In the genomic region with DNA sequence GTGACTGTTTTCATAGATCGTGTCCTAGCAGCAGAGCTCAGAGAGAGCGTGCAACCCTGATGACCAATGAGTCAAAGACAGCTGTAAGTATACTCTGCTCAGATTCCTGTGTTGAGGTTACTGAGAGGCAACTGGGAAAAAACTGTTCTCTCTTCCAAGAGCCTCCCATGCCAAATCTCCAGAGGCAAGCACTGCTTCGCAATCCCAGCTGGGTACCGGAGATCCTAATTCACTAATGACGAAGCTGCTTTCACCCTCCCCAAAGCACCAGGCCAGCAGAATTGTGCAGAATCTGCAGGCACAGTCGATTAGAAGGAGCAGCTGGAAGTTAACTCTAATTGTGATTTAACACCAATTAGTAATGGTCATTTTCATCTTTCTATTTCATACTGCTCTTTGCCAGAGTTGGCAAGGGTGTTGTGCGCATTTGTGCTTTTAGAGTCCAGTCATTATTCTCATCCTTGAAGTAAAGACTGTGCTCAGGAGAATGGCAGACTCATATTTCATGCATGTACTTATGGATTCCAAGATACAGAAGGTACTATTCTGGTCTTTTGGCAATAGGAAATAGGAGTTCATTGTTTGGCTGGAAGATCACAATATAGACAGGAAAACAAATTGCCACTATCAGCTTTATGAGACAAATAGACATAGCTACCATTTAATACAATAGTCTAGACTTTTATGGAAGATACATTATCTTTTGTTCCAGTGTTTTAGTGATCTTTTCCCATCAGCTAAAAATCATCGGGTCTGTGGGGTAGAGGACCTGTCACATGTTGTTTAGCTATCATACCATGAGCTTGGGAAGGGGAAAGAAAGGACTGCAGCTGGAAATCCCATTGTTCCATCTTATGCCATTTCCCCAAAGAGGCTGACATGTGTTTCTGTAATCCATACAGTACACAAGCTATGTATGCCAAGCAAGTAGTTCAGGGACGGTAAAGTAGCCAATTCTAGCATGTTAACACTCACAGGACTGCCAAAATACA, we compare ENCODE assay signal across 14 mouse cellular contexts.
DNase-seq lines count a peak whose midpoint lies in the region; ATAC-seq lines count a peak whose summit lies in the region.
"Had no signal": no experiment of that assay in that cellular context is flagged by ENCODE, and none has a peak within 500 bp of the region (broad histone marks: within the 10 kb centered on the region; RNA-seq: fewer than 3 reads in every experiment).

No protein-coding gene starts in this region.

- no peak overlapping the region for H3K9ac ChIP-seq in neural tube, embryonic 11.5 days (ENCODE audit: low read length)
- no peak overlapping the region for H3K9ac ChIP-seq in midbrain, embryonic 13.5 days (replicated peaks)
- no peak overlapping the region for H3K9ac ChIP-seq in liver, embryonic 11.5 days (ENCODE audit: low read depth, low read length)
- H3K9ac ChIP-seq: liver, embryonic 14.5 days had no signal

- no peak overlapping the region for H3K4me2 ChIP-seq in neural tube, embryonic 11.5 days (ENCODE audit: low read depth)
- no peak overlapping the region for H3K4me2 ChIP-seq in midbrain, embryonic 13.5 days (replicated peaks)
- H3K4me2 ChIP-seq in liver, embryonic 11.5 days, result no peak overlapping the region
- H3K4me2 ChIP-seq: heart, embryonic 11.5 days had no signal

- no peak overlapping the region for H3K4me3 ChIP-seq in neural tube, embryonic 11.5 days (ENCODE audit: low read depth, low read length)
- no peak overlapping the region for H3K4me3 ChIP-seq in midbrain, embryonic 13.5 days (replicated peaks)
- no peak overlapping the region for H3K4me3 ChIP-seq in liver, embryonic 11.5 days (ENCODE audit: low read depth, low read length)

- H3K36me3 ChIP-seq in neural tube, embryonic 11.5 days (ENCODE audit: control insufficient read depth, insufficient read depth, low read length), result no peaks in the 10 kb centered on the region
- no peaks in the 10 kb centered on the region for H3K36me3 ChIP-seq in midbrain, embryonic 13.5 days
- no peaks in the 10 kb centered on the region for H3K36me3 ChIP-seq in liver, embryonic 11.5 days (ENCODE audit: control insufficient read depth, insufficient read depth, low read length)

- no peak overlapping the region for H3K27ac ChIP-seq in neural tube, embryonic 11.5 days (ENCODE audit: low read depth, low read length)
- no peak overlapping the region for H3K27ac ChIP-seq in midbrain, embryonic 13.5 days
- no peak overlapping the region for H3K27ac ChIP-seq in liver, embryonic 11.5 days (ENCODE audit: low read depth, low read length)
- H3K27ac ChIP-seq: liver, embryonic 14.5 days; macrophage had no signal

- no peaks in the 10 kb centered on the region for H3K27me3 ChIP-seq in neural tube, embryonic 11.5 days (ENCODE audit: control insufficient read depth, insufficient read depth, low read length)
- no peaks in the 10 kb centered on the region for H3K27me3 ChIP-seq in midbrain, embryonic 13.5 days
- H3K27me3 ChIP-seq in liver, embryonic 11.5 days (replicated peaks; ENCODE audit: control insufficient read depth, insufficient read depth, low read length), result no peaks in the 10 kb centered on the region
- H3K27me3 ChIP-seq: Patski had no signal

- peak; percentile 84 for ATAC-seq in neural tube, embryonic 11.5 days (ENCODE audit: insufficient read depth, low FRiP score, low TSS enrichment)
- ATAC-seq in midbrain, embryonic 13.5 days, result peak; percentile 67
- no peak for ATAC-seq in activated CD4-positive, CD25-positive, alpha-beta regulatory T cell, adult 4 months
- ATAC-seq in liver, embryonic 11.5 days (replicated peaks; ENCODE audit: low FRiP score), result no peak
- ATAC-seq: Patski had no signal

- peak; percentile 2 for DNase-seq in cerebellum, postnatal 14 days
- DNase-seq in cerebellum, postnatal 25 days, result no peak
- DNase-seq in neural tube, embryonic 11.5 days (ENCODE audit: low spot score), result peak; percentile 31
- DNase-seq in neural tube, embryonic 10.5 days (ENCODE audit: extremely low spot score, low spot score), result no peak
- no peak for DNase-seq in kidney, postnatal 36 days
- DNase-seq in liver, embryonic 11.5 days (ENCODE audit: low spot score), result no peak
- DNase-seq: layer of hippocampus, adult 9-11 months; right cerebral cortex, adult 18-20 months had no signal

- 56% methylated on average over 9 of the region's 9 CpGs for WGBS in neural tube, embryonic 11.5 days
- WGBS in midbrain, embryonic 13.5 days, result 49% methylated on average over 9 of the region's 9 CpGs
- 72% methylated on average over 9 of the region's 9 CpGs for WGBS in liver, embryonic 11.5 days

- H3K4me1 ChIP-seq in neural tube, embryonic 11.5 days (ENCODE audit: control insufficient read depth, insufficient read depth, low read length), result 0 out of 2 replicates have a peak, but pooled peaks cover 2% of the 10 kb centered on the region
- peaks cover 15% of the 10 kb centered on the region; the same call in 1 of the 2 replicates for H3K4me1 ChIP-seq in midbrain, embryonic 13.5 days (replicated peaks)
- H3K4me1 ChIP-seq in liver, embryonic 11.5 days (replicated peaks; ENCODE audit: control insufficient read depth, insufficient read depth, low read length), result no peaks in the 10 kb centered on the region

- H3K9me3 ChIP-seq in neural tube, embryonic 11.5 days (ENCODE audit: control insufficient read depth, low read length), result no peaks in the 10 kb centered on the region
- H3K9me3 ChIP-seq in midbrain, embryonic 13.5 days, result no peaks in the 10 kb centered on the region
- H3K9me3 ChIP-seq in liver, embryonic 11.5 days (ENCODE audit: control insufficient read depth, low read length), result no peaks in the 10 kb centered on the region

Comparison
In these comparisons a context has a peak if more than half of its experiments do, and no peak if none do; other contexts are left out.
1. DNase-seq: peak in cerebellum, postnatal 14 days (2 of 2) and neural tube, embryonic 11.5 days (single experiment); none in cerebellum, postnatal 25 days (0 of 2), neural tube, embryonic 10.5 days (single experiment), kidney, postnatal 36 days (0 of 2) and liver, embryonic 11.5 days (single experiment).
2. ATAC-seq: peak in neural tube, embryonic 11.5 days (single experiment) and midbrain, embryonic 13.5 days (single experiment); none in activated CD4-positive, CD25-positive, alpha-beta regulatory T cell, adult 4 months (single experiment) and liver, embryonic 11.5 days (single experiment).